Mouse (Mus musculus) kidney, postnatal 0 days (tissue): ENCODE results near the gene Mb. TPM values are rescaled to one million over a fixed set of nuclear protein-coding genes. Genes with fewer than 3 reads are reported as not detected.

Experiments used
- ATAC-seq: fragments of 200-750 bp; cut with Nextera tagmentation; replicated peaks from 2 replicates; pipeline ENCODE4 v1.8.0; 2017; ENCODE audit warnings: low read depth, moderate number of reproducible peaks, moderate TSS enrichment, moderate library complexity; ENCODE audit not compliant: low FRiP score
- DNase-seq: peaks from one replicate; pipeline ENCODE4 v3.0.0-alpha.2; 2016; ENCODE audit warnings: low spot score
- H3K27ac ChIP-seq: fragments of 300-500 bp; sonication (generic); 2 replicates; pipeline ENCODE4 v1.5.1; 2014; ENCODE audit warnings: mild to moderate bottlenecking
- H3K27me3 ChIP-seq: fragments of 300-500 bp; sonication (generic); 2 replicates; pipeline ENCODE4 v1.6.1; 2014; ENCODE audit warnings: low read length, mixed read lengths; ENCODE audit not compliant: insufficient read depth
- H3K36me3 ChIP-seq: fragments of 300-500 bp; sonication (generic); 2 replicates; pipeline ENCODE4 v1.6.1; 2014; ENCODE audit warnings: low read length, mixed read lengths; ENCODE audit not compliant: insufficient read depth
- H3K4me1 ChIP-seq: fragments of 300-500 bp; sonication (generic); replicated peaks from 2 replicates; pipeline ENCODE4 v1.6.1; 2014; ENCODE audit warnings: antibody characterized with exemption, low read length, mixed read lengths; ENCODE audit not compliant: insufficient read depth
- H3K4me2 ChIP-seq: fragments of 300-500 bp; sonication (generic); 2 replicates; pipeline ENCODE4 v1.6.1; 2014; ENCODE audit warnings: mild to moderate bottlenecking, low read length, moderate library complexity, mixed read lengths
- H3K4me3 ChIP-seq: fragments of 300-500 bp; sonication (generic); replicated peaks from 2 replicates; pipeline ENCODE4 v1.5.1; 2014; ENCODE audit warnings: low read depth, low read length
- H3K9ac ChIP-seq: fragments of 300-500 bp; sonication (generic); 2 replicates; pipeline ENCODE4 v1.6.1; 2014; ENCODE audit warnings: low read depth, low read length
- H3K9me3 ChIP-seq: fragments of 300-500 bp; sonication (generic); replicated peaks from 2 replicates; pipeline ENCODE4 v1.6.1; 2016; ENCODE audit warnings: low read length, inconsistent platforms, mixed read lengths
- CTCF ChIP-seq: IDR thresholded peaks from 2 replicates; pipeline ENCODE4 v1.5.1; 2016; ENCODE audit warnings: antibody characterized with exemption, low read depth, mild to moderate bottlenecking, moderate library complexity
- WGBS: fragments of 180-500 bp; shearing (Covaris S2); extraction: QIAGEN DNeasy Blood & Tissue Kit; methylation state at CpG from one replicate; pipeline ENCODE4 v1.1.7; 2014; 5-methylcytosine and 5-hydroxymethylcytosine counted together
- polyA plus RNA-seq: library from polyadenylated mRNA; unstranded; fragments of >200 nt; fragmentation: Nextera tagmentation; extraction: Ambion mirVana; gene quantifications from 2 replicates; pipeline ENCODE4 v1.2.1, GENCODE M21; 2015

Gene Mb
- polyA plus RNA-seq, 1 experiment from 2014 or later: 0.76 TPM

- Histone ChIP-seq H3K36me3 (no peaks in the 10 kb centered on the region), H3K4me2 (no peak overlapping the region), H3K9ac (no peak overlapping the region), H3K27ac (no peak overlapping the region), H3K9me3 (no peaks in the 10 kb centered on the region), H3K4me1 (0 out of 2 replicates have a peak, but pooled peaks cover 11% of the 10 kb centered on the region), H3K4me3 (no peak overlapping the region), H3K27me3 (no peaks in the 10 kb centered on the region)
- DNase-seq (no peak), ATAC-seq (no peak)
- TF ChIP-seq CTCF: no peak
Measured at GRCm38 (mm10) chr15:77058566-77058965, 8.1 kb upstream of the Mb start.

GRCm38 (mm10) chr15:77056791-77057051 lies 6.3 kb upstream of the Mb start:
- Histone ChIP-seq H3K27ac (no peak overlapping the region), H3K4me2 (no peak overlapping the region), H3K36me3 (no peaks in the 10 kb centered on the region), H3K4me1 (0 out of 2 replicates have a peak, but pooled peaks cover 11% of the 10 kb centered on the region), H3K9me3 (no peaks in the 10 kb centered on the region), H3K4me3 (no peak overlapping the region), H3K27me3 (no peaks in the 10 kb centered on the region), H3K9ac (no peak overlapping the region)
- WGBS: 46% methylated on average over 3 of the region's 3 CpGs
- ATAC-seq: no peak
- TF ChIP-seq CTCF: no peak
- DNase-seq: no peak

DNA sequence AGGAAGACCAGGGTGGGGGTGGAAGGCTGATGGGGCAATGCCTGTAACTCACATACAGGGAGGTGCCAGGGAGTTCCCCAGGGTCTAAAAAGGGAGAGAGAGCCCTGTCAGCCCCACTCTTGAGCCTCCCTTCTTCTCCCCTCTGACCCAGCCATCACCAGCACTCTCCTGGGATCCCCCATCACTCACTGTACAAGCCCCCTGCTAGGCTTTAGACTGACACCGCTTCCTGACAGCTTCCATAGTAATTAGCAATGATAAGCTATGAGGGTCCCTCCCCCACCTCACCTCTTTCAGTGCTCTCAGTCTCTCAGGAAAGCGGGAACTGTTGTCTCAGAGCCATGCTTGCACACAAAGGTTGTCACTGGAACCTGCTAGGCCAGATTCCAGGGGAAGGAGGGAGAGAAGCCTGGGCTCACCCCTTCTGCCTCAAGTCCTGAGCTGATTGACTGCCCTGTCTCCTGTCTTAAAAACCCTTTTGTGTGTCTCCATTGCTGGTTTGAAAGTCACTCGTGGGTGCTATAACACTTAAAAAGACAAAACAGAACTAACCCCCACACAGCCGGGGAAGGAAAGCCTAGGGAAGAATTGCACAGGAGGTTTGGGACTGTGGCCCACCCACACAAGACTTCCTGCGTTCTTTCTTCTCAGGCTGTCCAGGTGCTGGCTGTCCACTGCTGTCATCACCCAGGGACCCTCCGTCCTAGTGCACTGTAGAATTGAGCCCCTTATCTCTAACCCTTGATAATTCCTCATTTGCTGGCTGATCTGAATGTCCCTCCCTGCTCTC lies 5.7 kb upstream of the Mb start:
- Histone ChIP-seq H3K4me2 (no peak overlapping the region), H3K36me3 (no peaks in the 10 kb centered on the region), H3K4me3 (no peak overlapping the region), H3K27me3 (no peaks in the 10 kb centered on the region), H3K4me1 (0 out of 2 replicates have a peak, but pooled peaks cover 11% of the 10 kb centered on the region), H3K27ac (no peak overlapping the region), H3K9ac (no peak overlapping the region), H3K9me3 (no peaks in the 10 kb centered on the region)
- ATAC-seq: no peak
- no peak for TF ChIP-seq CTCF
- DNase-seq: no peak
- WGBS: 21% methylated on average over 6 of the region's 6 CpGs

DNA sequence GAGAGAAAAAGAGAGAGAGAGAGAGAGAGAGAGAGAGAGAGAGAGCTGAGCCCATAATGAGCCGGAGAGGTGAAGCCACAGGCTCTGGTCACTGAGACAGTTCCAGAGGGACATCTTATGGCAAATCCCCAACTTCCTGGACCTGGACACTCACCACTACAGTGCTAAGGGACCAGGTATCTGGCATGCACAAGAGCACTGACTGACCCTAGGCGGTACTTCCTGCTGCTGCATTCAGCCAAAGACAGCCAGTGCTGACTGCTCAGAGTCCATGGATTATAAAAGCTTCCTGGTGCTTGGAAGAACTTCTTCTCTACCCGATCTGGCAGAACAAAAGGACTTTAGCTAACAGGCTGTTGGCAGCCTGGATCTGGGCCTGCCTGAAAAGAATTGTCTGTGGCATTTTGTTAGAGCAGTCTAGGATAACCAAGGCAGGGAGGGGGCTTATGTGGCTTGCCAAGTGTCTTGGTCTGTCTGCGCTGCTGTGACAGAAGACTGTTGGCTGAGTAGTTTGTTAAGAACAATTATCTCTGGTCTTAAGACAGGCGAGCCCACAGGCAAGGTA lies 4.2 kb upstream of the Mb start:
- no peak overlapping the region for H3K27ac ChIP-seq
- H3K4me3 ChIP-seq: no peak overlapping the region
- no peak for DNase-seq
- H3K27me3 ChIP-seq: no peaks in the 10 kb centered on the region
- no peaks in the 10 kb centered on the region for H3K36me3 ChIP-seq
- 0 out of 2 replicates have a peak, but pooled peaks cover 11% of the 10 kb centered on the region for H3K4me1 ChIP-seq
- no peak overlapping the region for H3K9ac ChIP-seq
- TF ChIP-seq CTCF: no peak
- WGBS: 73% methylated on average over 5 of the region's 5 CpGs
- ATAC-seq: no peak
- no peak overlapping the region for H3K4me2 ChIP-seq
- no peaks in the 10 kb centered on the region for H3K9me3 ChIP-seq

- Histone ChIP-seq H3K9ac (no peak overlapping the region), H3K27ac (no peak overlapping the region), H3K4me3 (no peak overlapping the region), H3K4me1 (0 out of 2 replicates have a peak, but pooled peaks cover 11% of the 10 kb centered on the region), H3K9me3 (no peaks in the 10 kb centered on the region), H3K27me3 (no peaks in the 10 kb centered on the region), H3K36me3 (no peaks in the 10 kb centered on the region), H3K4me2 (no peak overlapping the region)
- ATAC-seq (no peak), DNase-seq (no peak)
- TF ChIP-seq CTCF: no peak
- 89% methylated on average over 1 of the region's 1 CpGs for WGBS
Measured at GRCm38 (mm10) chr15:77053021-77053420, 2.6 kb upstream of the Mb start.

DNA sequence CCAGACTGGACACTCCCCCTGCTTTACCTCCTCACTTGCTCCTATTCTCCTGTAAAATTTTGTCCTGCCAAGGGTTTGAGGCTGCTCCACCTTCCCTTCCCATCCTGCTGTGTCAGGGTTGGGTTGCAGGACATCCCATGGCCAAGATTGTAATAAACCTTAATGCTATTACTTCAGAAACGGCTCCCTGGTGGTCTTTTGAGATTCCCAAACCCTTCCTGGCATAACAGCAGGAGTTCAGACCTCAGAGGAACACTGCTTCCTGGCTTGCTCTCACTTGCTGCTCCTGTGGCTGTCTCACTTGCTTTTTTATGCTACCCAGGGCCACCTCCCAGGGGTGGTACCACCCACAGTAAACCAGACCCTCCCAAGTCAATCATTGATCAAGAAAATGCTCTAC lies 1.7 kb upstream of the Mb start:
- no peak for ATAC-seq
- no peaks in the 10 kb centered on the region for H3K36me3 ChIP-seq

More for the DNA sequence above, 1.7 kb upstream of the Mb start:
- no peaks in the 10 kb centered on the region for H3K27me3 ChIP-seq
- 24% methylated on average over 1 of the region's 1 CpGs for WGBS
- DNase-seq: no peak
- H3K4me1 ChIP-seq: 0 out of 2 replicates have a peak, but pooled peaks cover 11% of the 10 kb centered on the region
- no peak overlapping the region for H3K4me2 ChIP-seq
- H3K9ac ChIP-seq: no peak overlapping the region
- no peak overlapping the region for H3K4me3 ChIP-seq
- TF ChIP-seq CTCF: no peak
- no peak overlapping the region for H3K27ac ChIP-seq
- no peaks in the 10 kb centered on the region for H3K9me3 ChIP-seq
